Mouse (Mus musculus) lung, embryonic 15.5 days (tissue): ENCODE data around the gene Alg2. TPM values are rescaled to one million over a fixed set of nuclear protein-coding genes. Genes with fewer than 3 reads are reported as not detected.

Experiments used
- ATAC-seq: fragments of 200-750 bp; cut with Nextera tagmentation; 2 replicates; pipeline ENCODE4 v1.8.0; 2017; ENCODE audit warnings: moderate number of reproducible peaks, borderline replicate concordance; ENCODE audit not compliant: low FRiP score, low TSS enrichment; ENCODE audit errors: extremely low read depth
- H3K27ac ChIP-seq: fragments of 300-500 bp; sonication (generic); 2 replicates; pipeline ENCODE4 v1.5.1; 2015; ENCODE audit warnings: moderate library complexity, mild to moderate bottlenecking, inconsistent platforms
- H3K27me3 ChIP-seq: fragments of 300-500 bp; sonication (generic); 2 replicates; pipeline ENCODE4 v1.6.1; 2015; ENCODE audit warnings: inconsistent platforms
- H3K36me3 ChIP-seq: fragments of 300-500 bp; sonication (generic); 2 replicates; pipeline ENCODE4 v1.6.1; 2015; ENCODE audit warnings: inconsistent platforms
- H3K4me1 ChIP-seq: fragments of 300-500 bp; sonication (generic); 2 replicates; pipeline ENCODE4 v1.6.1; 2015; ENCODE audit warnings: inconsistent platforms
- H3K4me2 ChIP-seq: fragments of 300-500 bp; sonication (generic); 2 replicates; pipeline ENCODE4 v1.6.1; 2015; ENCODE audit warnings: inconsistent platforms, mild to moderate bottlenecking, moderate library complexity
- H3K4me3 ChIP-seq: fragments of 300-500 bp; sonication (generic); 2 replicates; pipeline ENCODE4 v1.5.1; 2015; ENCODE audit warnings: mild to moderate bottlenecking, inconsistent platforms
- H3K9ac ChIP-seq: fragments of 300-500 bp; sonication (generic); 2 replicates; pipeline ENCODE4 v1.6.1; 2015; ENCODE audit warnings: inconsistent platforms
- H3K9me3 ChIP-seq: fragments of 300-500 bp; sonication (generic); 2 replicates; pipeline ENCODE4 v1.6.1; 2016; ENCODE audit warnings: inconsistent platforms
- WGBS: fragments of 180-500 bp; shearing (Covaris S2); methylation state at CpG from one replicate; pipeline ENCODE4 v1.1.7; 2015; 5-methylcytosine and 5-hydroxymethylcytosine counted together
- polyA plus RNA-seq: library from polyadenylated mRNA; unstranded; fragments of >200 nt; fragmentation: Nextera tagmentation; extraction: Ambion mirVana; gene quantifications from 2 replicates; pipeline ENCODE4 v1.2.1, GENCODE M21; 2015

Gene Alg2
- polyA plus RNA-seq, 1 experiment from 2014 or later, result 51.9 TPM

- Histone ChIP-seq H3K4me3 (no peak overlapping the region), H3K4me1 (no peaks in the 10 kb centered on the region), H3K27me3 (no peaks in the 10 kb centered on the region), H3K36me3 (no peaks in the 10 kb centered on the region), H3K27ac (no peak overlapping the region), H3K4me2 (no peak overlapping the region), H3K9ac (no peak overlapping the region), H3K9me3 (no peaks in the 10 kb centered on the region)
- 47% methylated on average over 8 of the region's 8 CpGs for WGBS
- no peak for ATAC-seq
Observed at GRCm38 (mm10) chr4:47493456-47493855, 19.3 kb upstream of the Alg2 start.

GRCm38 (mm10) chr4:47492311-47493086, 18.4 kb upstream of the Alg2 start:
- Histone ChIP-seq H3K4me1 (no peaks in the 10 kb centered on the region), H3K27ac (no peak overlapping the region), H3K4me3 (no peak overlapping the region), H3K9ac (no peak overlapping the region), H3K36me3 (no peaks in the 10 kb centered on the region), H3K9me3 (no peaks in the 10 kb centered on the region), H3K4me2 (no peak overlapping the region), H3K27me3 (no peaks in the 10 kb centered on the region)
- no peak for ATAC-seq
- WGBS, result 56% methylated on average over 12 of the region's 12 CpGs

GRCm38 (mm10) chr4:47491243-47491642, 17.1 kb upstream of the Alg2 start:
- WGBS, result 79% methylated on average over 6 of the region's 6 CpGs

GRCm38 (mm10) chr4:47480576-47480975, 6.4 kb upstream of the Alg2 start:
- Histone ChIP-seq H3K9ac (no peak overlapping the region), H3K9me3 (no peaks in the 10 kb centered on the region), H3K27me3 (no peaks in the 10 kb centered on the region), H3K4me3 (no peak overlapping the region), H3K27ac (no peak overlapping the region), H3K36me3 (peaks cover 64% of the 10 kb centered on the region), H3K4me1 (peaks cover 2% of the 10 kb centered on the region), H3K4me2 (no peak overlapping the region)
- 88% methylated on average over 9 of the region's 9 CpGs for WGBS
- no peak for ATAC-seq

More at GRCm38 (mm10) chr4:47491243-47491642, 17.1 kb upstream of the Alg2 start:
- Histone ChIP-seq H3K9me3 (no peaks in the 10 kb centered on the region), H3K4me2 (no peak overlapping the region), H3K27me3 (no peaks in the 10 kb centered on the region), H3K27ac (no peak overlapping the region), H3K4me1 (no peaks in the 10 kb centered on the region), H3K4me3 (no peak overlapping the region), H3K9ac (no peak overlapping the region), H3K36me3 (no peaks in the 10 kb centered on the region)
- ATAC-seq, result no peak

- Histone ChIP-seq H3K9me3 (no peaks in the 10 kb centered on the region), H3K9ac (no peak overlapping the region), H3K4me3 (no peak overlapping the region), H3K27me3 (no peaks in the 10 kb centered on the region), H3K4me2 (no peak overlapping the region), H3K36me3 (peaks cover 64% of the 10 kb centered on the region), H3K4me1 (peaks cover 7% of the 10 kb centered on the region), H3K27ac (no peak overlapping the region)
- WGBS, result 96% methylated on average over 13 of the region's 13 CpGs
- no peak for ATAC-seq
Observed at GRCm38 (mm10) chr4:47480095-47480494, 6.0 kb upstream of the Alg2 start.

GRCm38 (mm10) chr4:47477539-47477938, 3.4 kb upstream of the Alg2 start:
- Histone ChIP-seq H3K36me3 (peaks cover 51% of the 10 kb centered on the region), H3K9me3 (no peaks in the 10 kb centered on the region), H3K4me3 (no peak overlapping the region), H3K27me3 (no peaks in the 10 kb centered on the region), H3K27ac (no peak overlapping the region), H3K9ac (no peak overlapping the region), H3K4me2 (no peak overlapping the region), H3K4me1 (peaks cover 18% of the 10 kb centered on the region)
- ATAC-seq, result no peak
- WGBS, result 92% methylated on average over 6 of the region's 6 CpGs

GRCm38 (mm10) chr4:47474730-47475643, 854 bp upstream of the Alg2 start:
- Histone ChIP-seq H3K4me2 (peak overlapping the region; percentile 68), H3K27me3 (no peaks in the 10 kb centered on the region), H3K9ac (peak overlapping the region; percentile 89), H3K4me3 (peak overlapping the region; percentile 98), H3K27ac (peak overlapping the region; percentile 98), H3K36me3 (peaks cover 48% of the 10 kb centered on the region), H3K4me1 (peaks cover 19% of the 10 kb centered on the region), H3K9me3 (no peaks in the 10 kb centered on the region)
- ATAC-seq, result 0 out of 2 replicates have a peak, but pooled peaks have one; percentile 2
- 12% methylated on average over 31 of the region's 31 CpGs for WGBS

GRCm38 (mm10) chr4:47473586-47473967, 556 bp downstream of the Alg2 start:
- peak overlapping the region; percentile 98 for H3K4me3 ChIP-seq
- WGBS, result 4% methylated on average over 7 of the region's 14 CpGs
- H3K36me3 ChIP-seq, result peaks cover 53% of the 10 kb centered on the region
- no peaks in the 10 kb centered on the region for H3K9me3 ChIP-seq
- peaks cover 19% of the 10 kb centered on the region for H3K4me1 ChIP-seq
- H3K27me3 ChIP-seq, result no peaks in the 10 kb centered on the region
- H3K27ac ChIP-seq, result peak overlapping the region; percentile 98
- H3K4me2 ChIP-seq, result peak overlapping the region; percentile 68
- ATAC-seq, result peak; percentile 3; the same call in 1 of the 2 replicates
- H3K9ac ChIP-seq, result peak overlapping the region; percentile 89

GRCm38 (mm10) chr4:47467196-47467595, 6.9 kb downstream of the Alg2 start:
- Histone ChIP-seq H3K4me3 (no peak overlapping the region), H3K27ac (no peak overlapping the region), H3K4me1 (no peaks in the 10 kb centered on the region), H3K27me3 (no peaks in the 10 kb centered on the region), H3K9me3 (no peaks in the 10 kb centered on the region), H3K36me3 (peaks cover 46% of the 10 kb centered on the region), H3K9ac (no peak overlapping the region), H3K4me2 (no peak overlapping the region)
- no peak for ATAC-seq
- 77% methylated on average over 2 of the region's 2 CpGs for WGBS

GRCm38 (mm10) chr4:47449586-47450522, 24.3 kb downstream of the Alg2 start:
- 36% methylated on average over 18 of the region's 18 CpGs for WGBS
- Histone ChIP-seq H3K9ac (no peak overlapping the region), H3K4me3 (no peak overlapping the region), H3K27ac (no peak overlapping the region), H3K4me2 (no peak overlapping the region), H3K27me3 (no peaks in the 10 kb centered on the region), H3K9me3 (no peaks in the 10 kb centered on the region), H3K36me3 (no peaks in the 10 kb centered on the region), H3K4me1 (no peaks in the 10 kb centered on the region)
- ATAC-seq, result no peak

GRCm38 (mm10) chr4:47449116-47449515, 25.0 kb downstream of the Alg2 start:
- no peaks in the 10 kb centered on the region for H3K36me3 ChIP-seq
- H3K27me3 ChIP-seq, result no peaks in the 10 kb centered on the region
- H3K4me1 ChIP-seq, result no peaks in the 10 kb centered on the region
- ATAC-seq, result no peak
- no peak overlapping the region for H3K27ac ChIP-seq
- 46% methylated on average over 5 of the region's 5 CpGs for WGBS
- H3K9ac ChIP-seq, result no peak overlapping the region
- H3K9me3 ChIP-seq, result no peaks in the 10 kb centered on the region
- no peak overlapping the region for H3K4me2 ChIP-seq
- no peak overlapping the region for H3K4me3 ChIP-seq
